Mouse (Mus musculus) urinary bladder, adult 18-20 months (tissue): ENCODE measurements around the gene Spata31d1a.
"Not testable (repeated sequence)": the region's sequence is repeated elsewhere in the genome, so short reads cannot be mapped to it uniquely, and the experiment has no call there.

Experiments
- DNase-seq, 2 experiments: peaks; one replicate each; pipeline ENCODE4 v3.0.0; 2022; ENCODE audit warnings: low spot score in 2 of 2, mixed read lengths in 2 of 2

The Spata31d1a gene

GRCm38 (mm10) chr13:59703514-59703913 lies 6.6 kb downstream of the Spata31d1a start:
- DNase-seq: no peak

- not testable (repeated sequence) for DNase-seq
Observed at GRCm38 (mm10) chr13:59700137-59700536, 10.0 kb downstream of the Spata31d1a start.

GRCm38 (mm10) chr13:59699131-59699530 lies 11.0 kb downstream of the Spata31d1a start:
- DNase-seq: no peak

GRCm38 (mm10) chr13:59695781-59696180 lies 14.3 kb downstream of the Spata31d1a start:
- DNase-seq: no peak

GRCm38 (mm10) chr13:59694008-59694407 lies 16.1 kb downstream of the Spata31d1a start, which contains the start of gene 4921517D22Rik:
TSS of gene 4921517D22Rik (minus strand) at chr13:59694108.
- no peak for DNase-seq

- no peak for DNase-seq
Observed at GRCm38 (mm10) chr13:59691478-59691877, 18.7 kb downstream of the Spata31d1a start.

- no peak for DNase-seq
Observed at GRCm38 (mm10) chr13:59690576-59690975, 19.6 kb downstream of the Spata31d1a start.

- DNase-seq: no peak
Observed at GRCm38 (mm10) chr13:59689843-59690242, 20.3 kb downstream of the Spata31d1a start.

- no peak for DNase-seq
Observed at GRCm38 (mm10) chr13:59689313-59689712, 20.8 kb downstream of the Spata31d1a start.

GRCm38 (mm10) chr13:59688338-59688770 lies 21.8 kb downstream of the Spata31d1a start:
- DNase-seq: no peak

GRCm38 (mm10) chr13:59685236-59685635 lies 24.9 kb downstream of the Spata31d1a start:
- no peak for DNase-seq

- no peak for DNase-seq
Observed at GRCm38 (mm10) chr13:59682629-59683028, 27.5 kb downstream of the Spata31d1a start.

GRCm38 (mm10) chr13:59679908-59680307 lies 30.2 kb downstream of the Spata31d1a start:
- DNase-seq: no peak

GRCm38 (mm10) chr13:59679306-59679705 lies 30.8 kb downstream of the Spata31d1a start:
- no peak for DNase-seq

GRCm38 (mm10) chr13:59676316-59677229 lies 33.6 kb downstream of the Spata31d1a start:
- no peak for DNase-seq

GRCm38 (mm10) chr13:59675151-59676011 lies 34.7 kb downstream of the Spata31d1a start, which contains the start of gene Golm1:
TSS of gene Golm1 (minus strand) at chr13:59675811.
- DNase-seq: peak; percentile 25 to 56

GRCm38 (mm10) chr13:59674761-59675150 lies 35.4 kb downstream of the Spata31d1a start:
- DNase-seq: peak in 1 of 2 experiments; percentile 25

- DNase-seq: no peak
Observed at GRCm38 (mm10) chr13:59674215-59674614, 35.9 kb downstream of the Spata31d1a start.

- no peak for DNase-seq
Observed at GRCm38 (mm10) chr13:59673597-59673996, 36.5 kb downstream of the Spata31d1a start.

GRCm38 (mm10) chr13:59672248-59672647 lies 37.9 kb downstream of the Spata31d1a start:
- DNase-seq: no peak

- DNase-seq: no peak
Observed at GRCm38 (mm10) chr13:59671521-59671920, 38.6 kb downstream of the Spata31d1a start.

- no peak for DNase-seq
Observed at GRCm38 (mm10) chr13:59669946-59670345, 40.2 kb downstream of the Spata31d1a start.
